Mouse (Mus musculus): ENCODE measurements at regions not wholly inside any gene's neighbourhood (a gene's known extent, or its start where the extent isn't known, plus 50 kb on each side); places are given as distances from the start of the nearest gene placed in this dataset.

DNA sequence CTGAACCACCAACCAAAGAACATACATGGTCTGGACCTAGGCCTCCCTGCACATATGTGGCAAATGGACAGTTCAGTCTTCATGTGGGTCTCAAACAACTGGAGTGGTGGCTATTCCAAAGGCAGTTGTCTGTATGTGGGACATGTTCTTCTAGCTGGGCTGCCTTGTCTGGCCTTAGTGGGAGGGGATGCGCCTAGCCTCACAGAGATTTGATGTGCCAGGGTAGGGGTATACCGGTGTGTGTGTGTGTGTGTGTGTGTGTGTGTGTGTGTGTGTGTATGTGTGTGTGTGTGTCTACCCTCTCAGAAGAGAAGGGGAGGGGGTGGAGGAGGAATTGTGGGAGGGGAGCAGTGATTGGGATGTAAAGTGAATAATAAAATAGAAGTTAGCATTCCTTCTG is 344.0 kb downstream of the Dhx35 start:
- no peak for DNase-seq (ENCODE audit: low read depth, low spot score)

GRCm38 (mm10) chr2:159145980-159146379 is 351.4 kb downstream of the Dhx35 start:
- no peak for DNase-seq (ENCODE audit: low read depth, low spot score)

DNA sequence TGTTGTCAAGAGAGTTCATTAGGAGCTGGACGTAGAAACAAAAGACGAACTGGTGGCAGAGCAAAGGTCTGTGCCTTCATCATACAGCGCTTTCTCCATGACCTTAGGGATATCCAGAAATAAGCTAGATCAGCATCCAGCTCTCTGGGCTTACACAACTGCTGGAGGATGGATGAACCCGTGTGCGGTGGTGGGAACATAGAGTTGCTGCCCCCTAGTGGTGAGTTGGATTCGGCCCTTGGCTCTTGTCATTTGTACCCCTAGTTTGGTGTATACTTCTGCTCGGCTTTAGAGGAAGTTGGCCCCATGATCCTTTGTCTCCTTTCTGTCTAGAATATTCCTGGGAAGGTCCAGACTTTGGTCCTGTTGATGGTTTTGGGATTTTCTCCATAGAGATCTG is 369.4 kb downstream of the Dhx35 start:
- DNase-seq (ENCODE audit: low read depth, low spot score), result peak; percentile 17

GRCm38 (mm10) chr2:159168553-159169064 is 374.0 kb downstream of the Dhx35 start:
- DNase-seq (ENCODE audit: low read depth, low spot score), result no peak

- no peak for DNase-seq (ENCODE audit: low read depth, low spot score)
Measured at GRCm38 (mm10) chr2:159196156-159196555, 401.5 kb downstream of the Dhx35 start.

DNA sequence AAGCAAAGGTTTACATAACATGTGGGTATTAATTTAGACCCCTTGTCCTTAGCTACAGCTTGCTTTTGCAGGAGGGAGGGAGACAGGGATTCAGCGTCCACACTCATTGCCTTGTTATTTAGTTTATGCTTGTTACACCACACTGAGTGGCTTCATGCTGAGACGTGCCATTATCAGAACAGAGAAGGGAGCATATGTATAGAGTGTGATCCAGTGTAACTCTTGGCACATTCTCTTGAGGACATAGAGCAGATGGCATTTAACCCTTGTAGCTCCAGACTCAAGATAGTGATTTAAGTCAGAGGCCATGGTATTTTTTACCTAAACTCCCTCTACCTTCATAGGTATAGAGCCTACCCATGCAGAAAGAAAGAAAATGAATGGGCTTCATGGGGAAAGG is 437.7 kb downstream of the Dhx35 start:
- DNase-seq (ENCODE audit: low read depth, low spot score), result no peak

DNA sequence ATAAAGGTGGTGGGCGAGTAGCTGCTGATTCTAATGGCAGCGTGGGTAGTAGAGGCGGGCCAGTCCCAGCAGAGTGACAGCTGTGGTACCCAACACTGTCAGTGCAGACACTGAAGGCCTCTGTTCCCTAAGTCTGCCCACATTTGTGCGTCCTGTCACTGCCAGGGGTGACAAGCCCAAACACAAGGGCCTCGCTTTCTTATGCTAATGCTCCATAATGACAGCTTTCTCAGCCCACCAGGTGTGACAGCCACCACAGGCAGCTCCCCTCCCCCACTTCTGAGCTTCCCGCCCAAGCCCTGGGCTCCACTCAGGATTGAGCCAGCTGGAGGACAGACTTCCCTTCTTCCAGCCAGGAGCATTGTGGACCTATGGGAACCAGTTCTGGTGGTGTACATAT is 440.4 kb downstream of the Dhx35 start:
- no peak for DNase-seq (ENCODE audit: low read depth, low spot score)

- no peak for DNase-seq (ENCODE audit: low read depth, low spot score)
Measured at GRCm38 (mm10) chr2:159250065-159250464, 455.5 kb downstream of the Dhx35 start.

DNA sequence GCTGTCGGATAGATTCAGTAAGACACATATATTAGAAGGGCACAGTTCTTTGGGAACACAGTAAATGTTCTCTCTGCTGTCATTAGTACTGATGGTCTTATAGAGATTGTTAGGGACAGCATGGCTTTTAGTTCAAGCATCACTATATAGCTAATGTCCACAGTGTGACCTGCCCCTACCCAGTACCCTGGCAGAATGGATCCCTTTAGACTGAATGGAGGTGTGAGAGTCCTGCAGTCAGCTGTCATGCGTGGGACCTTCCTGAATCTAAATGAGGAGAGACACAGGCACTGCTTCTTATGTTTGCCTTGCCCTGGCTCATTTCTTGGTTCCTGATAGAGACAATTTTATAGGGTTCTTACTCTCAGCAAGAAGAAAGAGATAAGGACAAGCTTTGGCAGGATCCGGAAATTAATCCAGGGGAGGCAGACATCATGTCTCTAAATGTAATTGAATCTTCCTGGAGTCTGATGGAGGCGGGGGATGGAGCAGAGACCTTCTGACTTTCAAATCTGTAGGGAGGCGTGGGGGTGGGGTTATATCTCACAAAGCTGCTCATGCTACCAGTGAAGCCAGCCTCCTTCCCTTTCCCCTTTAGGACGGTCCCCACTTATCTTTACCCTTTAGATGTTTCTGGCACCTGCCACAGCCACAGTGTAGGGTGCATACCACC is 456.5 kb downstream of the Dhx35 start:
- no peak for DNase-seq (ENCODE audit: low read depth, low spot score)

DNA sequence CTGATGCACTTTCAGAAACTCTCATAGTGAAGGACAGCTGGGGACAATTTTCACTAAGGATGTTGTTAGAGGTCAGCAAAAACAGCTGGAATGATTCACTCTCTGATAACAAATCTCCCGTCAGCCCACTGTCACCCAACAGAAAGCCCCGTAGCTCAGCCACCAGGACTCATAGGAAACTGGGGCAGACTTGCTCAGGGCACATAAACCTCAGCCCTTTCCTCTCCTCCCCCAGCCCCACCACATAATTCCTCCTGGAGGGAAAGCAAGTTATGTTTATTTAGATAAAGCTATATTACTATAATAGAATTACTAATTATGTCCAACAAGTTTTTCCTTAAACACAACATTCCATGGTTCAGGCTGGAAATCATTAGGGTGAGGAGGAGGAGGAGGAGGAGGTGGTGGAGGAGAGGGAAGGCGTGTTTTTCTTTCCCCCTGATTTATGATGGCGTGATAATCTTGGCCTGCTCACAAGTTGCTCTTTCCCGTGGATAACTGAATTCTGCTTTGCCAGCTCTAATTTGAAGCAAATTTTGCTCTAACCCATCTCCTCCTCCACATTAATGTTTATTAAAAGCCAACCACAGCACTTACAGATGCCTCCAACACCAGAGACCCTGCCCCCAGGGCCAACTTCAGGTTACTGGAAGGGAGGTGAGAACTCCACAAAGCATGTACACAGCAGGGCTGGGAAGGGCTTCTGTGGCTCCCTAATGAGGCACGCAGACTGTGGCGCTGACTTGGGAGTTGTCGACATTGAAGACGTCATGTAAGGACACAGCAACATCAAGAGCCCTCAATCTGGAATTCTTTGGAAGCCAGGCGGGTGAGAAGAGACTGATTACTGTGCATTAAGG is 475.8 kb downstream of the Dhx35 start:
- no peak for DNase-seq (ENCODE audit: low read depth, low spot score)

GRCm38 (mm10) chr2:159278896-159279295 is 484.3 kb downstream of the Dhx35 start:
- DNase-seq (ENCODE audit: low read depth, low spot score), result no peak

DNA sequence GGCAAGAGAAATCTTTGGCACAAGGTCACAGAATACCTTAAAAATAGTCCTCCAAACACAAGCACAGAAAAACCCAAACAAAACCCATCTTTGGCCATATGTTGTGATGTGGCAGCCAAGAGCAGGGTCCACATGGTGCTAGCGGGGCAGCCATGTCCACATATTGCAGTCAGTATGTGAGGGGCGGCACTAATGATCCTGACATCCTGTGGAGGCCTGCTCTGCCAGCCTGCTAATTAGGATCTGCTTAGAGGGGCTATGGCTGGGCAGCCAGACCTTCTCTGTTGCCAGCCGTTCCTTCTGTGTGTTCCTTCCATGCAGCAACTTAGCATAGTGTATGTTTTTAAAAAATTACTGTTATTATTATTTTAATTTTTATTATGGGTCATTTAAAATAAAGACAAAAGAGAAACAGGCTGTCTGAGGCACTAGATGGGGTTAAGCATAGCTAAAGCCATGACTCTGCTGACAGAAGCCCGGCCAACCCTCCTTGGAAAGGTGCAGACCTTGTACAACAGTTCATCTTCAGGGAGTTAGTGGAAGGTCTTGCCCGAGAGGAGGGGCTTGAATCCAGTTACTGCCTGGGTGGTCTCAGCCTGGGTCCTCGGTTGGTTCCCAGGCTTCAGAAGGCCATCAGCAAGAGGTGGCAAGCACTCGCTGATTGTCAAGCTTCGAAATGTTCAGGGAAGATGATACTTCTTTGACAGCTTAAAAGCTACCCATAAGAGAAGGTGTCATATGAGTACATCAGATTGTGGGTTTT is 487.1 kb downstream of the Dhx35 start:
- DNase-seq (ENCODE audit: low read depth, low spot score), result no peak

DNA sequence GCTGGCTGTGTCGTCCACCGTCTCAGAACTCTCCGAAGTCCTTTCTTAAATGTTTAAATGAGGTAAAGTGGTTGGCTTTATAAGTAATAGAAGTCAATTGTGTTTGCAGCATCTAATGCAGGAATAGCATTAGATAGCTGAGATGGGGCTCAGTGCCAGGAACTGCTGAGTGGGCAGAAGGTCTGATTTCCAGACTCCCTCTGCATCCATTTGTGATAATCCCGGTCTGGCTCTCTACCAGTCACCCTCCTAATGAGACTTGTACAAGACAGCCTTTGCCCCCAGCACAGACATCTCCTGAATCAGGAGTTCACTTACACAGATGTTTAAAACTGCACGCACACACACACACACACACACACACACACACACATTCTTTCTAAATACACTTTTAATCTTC is 489.5 kb downstream of the Dhx35 start:
- DNase-seq (ENCODE audit: low read depth, low spot score), result no peak

GRCm38 (mm10) chr2:159284525-159285189 is 490.1 kb downstream of the Dhx35 start:
- DNase-seq (ENCODE audit: low read depth, low spot score), result no peak

DNA sequence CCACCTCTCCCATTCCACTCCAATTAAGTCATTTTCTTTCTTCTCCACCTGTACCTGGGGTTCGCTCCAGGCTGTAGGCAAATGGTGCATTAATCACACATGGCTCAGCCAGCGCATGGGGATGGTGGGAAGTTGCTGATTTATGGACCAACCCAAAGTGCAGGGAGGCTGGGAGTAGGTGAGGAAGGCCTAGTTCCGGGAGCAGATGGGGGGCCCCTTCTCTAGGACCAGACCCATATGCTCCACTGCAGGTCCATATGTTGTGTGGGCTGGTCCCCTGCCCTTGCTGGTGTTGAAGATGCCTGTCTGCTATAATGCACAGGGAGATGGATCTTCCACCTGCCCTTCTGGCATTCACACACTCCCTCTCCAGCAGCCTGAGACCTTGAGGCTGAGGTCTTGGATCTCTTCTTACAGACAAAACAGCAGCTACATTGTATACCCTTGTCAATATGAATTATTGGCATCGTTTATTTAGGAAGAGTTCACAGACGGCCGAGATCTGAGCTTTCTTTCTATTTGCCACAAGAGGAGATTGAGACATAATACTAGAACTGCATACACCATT is 493.5 kb downstream of the Dhx35 start:
- DNase-seq (ENCODE audit: low read depth, low spot score), result no peak

DNA sequence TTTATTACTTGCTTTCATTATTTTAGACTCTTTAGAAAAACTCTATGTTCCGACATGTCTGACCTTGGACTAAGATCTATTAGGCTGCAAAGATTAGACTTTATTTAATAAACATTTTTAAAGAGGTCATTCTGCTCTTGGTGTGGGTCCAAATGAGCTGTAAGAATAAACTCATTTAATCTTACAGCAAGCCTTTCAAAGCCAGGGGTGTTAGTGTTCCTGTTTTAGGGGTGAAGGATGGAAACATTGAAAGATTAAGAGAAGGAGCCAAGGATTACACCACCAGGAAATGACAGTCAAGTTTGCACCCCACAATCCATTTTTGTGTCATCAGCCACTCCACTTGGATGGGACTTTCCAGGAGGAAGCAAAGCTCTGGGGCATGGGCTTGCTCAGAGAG is 495.5 kb downstream of the Dhx35 start:
- no peak for DNase-seq (ENCODE audit: low read depth, low spot score)

DNA sequence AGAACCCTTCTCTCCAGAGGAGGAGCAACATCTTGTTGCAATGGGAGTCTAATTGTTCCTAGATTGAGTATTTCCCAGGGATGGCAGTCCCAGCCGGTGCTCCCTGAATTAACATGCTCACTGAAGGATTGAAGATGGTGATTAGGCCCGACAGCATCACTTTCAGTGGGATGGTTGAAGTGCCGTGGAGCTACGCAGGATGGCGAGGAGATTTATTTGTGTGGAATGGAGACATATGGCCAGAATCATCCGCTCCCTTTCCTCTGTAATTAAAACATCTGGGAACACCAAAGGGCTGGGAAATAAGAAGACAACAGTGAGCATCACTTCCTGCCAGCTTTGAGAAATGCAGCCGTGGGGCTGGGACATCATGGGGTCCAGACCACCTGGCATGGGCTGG is 512.4 kb downstream of the Dhx35 start:
- DNase-seq (ENCODE audit: low read depth, low spot score), result no peak

DNA sequence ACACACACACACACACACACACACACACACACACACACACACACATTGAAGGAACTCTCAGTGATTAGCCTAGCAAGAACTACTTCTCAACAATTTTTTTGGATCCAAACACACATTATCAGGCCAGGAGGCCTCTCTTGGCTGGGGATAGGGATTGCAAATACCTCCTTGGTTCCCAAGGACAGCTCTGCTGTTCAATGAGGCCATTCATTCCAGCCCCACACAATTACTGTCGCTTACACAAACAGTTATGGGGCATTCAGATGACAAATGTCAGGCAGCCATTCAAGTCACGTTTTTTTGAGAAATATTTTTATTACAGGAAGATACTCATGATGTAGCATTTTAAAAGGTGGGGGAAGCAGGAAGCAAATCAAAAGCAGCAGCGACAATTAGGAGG is 540.1 kb downstream of the Dhx35 start:
- no peak for DNase-seq (ENCODE audit: low read depth, low spot score)

- DNase-seq (ENCODE audit: low read depth, low spot score), result no peak
Measured at GRCm38 (mm10) chr2:159336646-159337045, 542.0 kb downstream of the Dhx35 start.

- no peak for DNase-seq (ENCODE audit: low read depth, low spot score)
Measured at GRCm38 (mm10) chr2:159343624-159344560, 549.3 kb downstream of the Dhx35 start.

Data from retina, postnatal 7 days (tissue).